Mouse (Mus musculus): ENCODE measurements around the gene Xrra1.
"Not testable (repeated sequence)": the region's sequence is repeated elsewhere in the genome, so short reads cannot be mapped to it uniquely, and the experiment has no call there.

Xrra1 gene

DNA sequence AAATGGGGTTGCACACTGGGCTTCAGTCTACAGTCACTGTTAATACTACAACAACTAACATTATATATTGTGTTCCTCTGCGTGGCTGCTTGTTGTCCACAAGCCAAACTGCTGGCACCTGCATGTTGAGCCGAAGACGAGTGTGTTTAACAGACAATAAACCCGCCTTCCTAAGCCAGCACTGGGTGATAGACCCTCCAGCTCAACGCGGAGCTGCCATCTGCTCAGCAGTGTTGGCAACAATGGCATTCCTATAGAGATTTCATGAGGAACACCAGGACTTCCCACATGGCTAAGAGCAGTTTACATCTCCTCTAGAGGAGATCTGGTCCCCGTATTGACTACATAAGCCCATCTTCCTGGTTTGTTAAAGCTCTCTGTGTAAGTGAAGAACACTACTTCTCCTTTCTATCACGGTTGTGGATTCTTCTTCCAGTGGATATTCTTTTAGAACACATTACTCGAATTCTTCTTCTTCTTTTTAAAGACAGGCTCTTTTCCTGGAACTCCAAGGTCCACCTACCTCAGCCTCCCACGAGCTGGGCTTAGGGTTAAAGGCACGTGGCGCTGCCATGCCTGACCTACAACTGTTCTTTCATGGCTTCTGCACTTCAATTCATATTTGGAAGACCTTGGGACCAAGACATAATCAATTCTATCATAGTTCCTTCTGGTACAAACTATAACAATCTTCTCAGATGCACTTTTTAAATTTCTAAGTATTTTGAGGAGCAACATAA is 98.5 kb downstream of the Xrra1 start:
- DNase-seq = no peak

DNA sequence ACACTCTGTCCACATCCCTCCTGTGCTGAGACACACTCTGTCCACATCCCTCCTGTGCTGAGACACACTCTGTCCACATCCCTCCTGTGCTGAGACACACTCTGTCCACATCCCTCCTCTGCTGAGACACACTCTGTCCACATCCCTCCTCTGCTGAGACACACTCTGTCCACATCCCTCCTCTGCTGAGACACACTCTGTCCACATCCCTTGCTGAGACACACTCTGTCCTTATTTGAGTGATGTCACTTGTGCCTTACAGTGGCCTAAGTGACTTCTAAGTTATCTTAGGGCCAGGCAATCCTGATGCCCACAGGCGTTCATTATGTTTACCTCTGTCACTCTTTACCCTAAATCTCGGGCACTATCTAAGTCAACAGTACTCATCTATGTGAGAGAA is 101.7 kb downstream of the Xrra1 start:
- DNase-seq = not testable (repeated sequence)

DNA sequence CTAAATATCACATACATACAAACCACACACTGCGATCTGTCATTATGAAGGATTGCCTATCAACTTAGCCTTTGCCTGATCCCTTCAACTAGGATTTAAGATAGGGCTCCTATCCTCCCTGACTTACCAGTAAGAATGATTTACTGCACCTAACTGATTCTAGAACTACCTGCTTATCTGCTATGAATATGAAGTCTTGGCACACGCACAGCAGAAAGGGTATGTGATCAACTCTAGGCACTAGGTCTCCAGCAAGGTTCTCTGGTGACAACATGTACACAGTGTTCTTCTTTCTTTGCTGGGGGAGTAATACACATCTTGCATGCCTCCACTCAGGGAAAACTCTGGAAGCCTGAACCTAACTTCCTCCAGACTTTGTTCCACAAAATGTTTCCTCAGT is 102.6 kb downstream of the Xrra1 start:
- DNase-seq = no peak

DNA sequence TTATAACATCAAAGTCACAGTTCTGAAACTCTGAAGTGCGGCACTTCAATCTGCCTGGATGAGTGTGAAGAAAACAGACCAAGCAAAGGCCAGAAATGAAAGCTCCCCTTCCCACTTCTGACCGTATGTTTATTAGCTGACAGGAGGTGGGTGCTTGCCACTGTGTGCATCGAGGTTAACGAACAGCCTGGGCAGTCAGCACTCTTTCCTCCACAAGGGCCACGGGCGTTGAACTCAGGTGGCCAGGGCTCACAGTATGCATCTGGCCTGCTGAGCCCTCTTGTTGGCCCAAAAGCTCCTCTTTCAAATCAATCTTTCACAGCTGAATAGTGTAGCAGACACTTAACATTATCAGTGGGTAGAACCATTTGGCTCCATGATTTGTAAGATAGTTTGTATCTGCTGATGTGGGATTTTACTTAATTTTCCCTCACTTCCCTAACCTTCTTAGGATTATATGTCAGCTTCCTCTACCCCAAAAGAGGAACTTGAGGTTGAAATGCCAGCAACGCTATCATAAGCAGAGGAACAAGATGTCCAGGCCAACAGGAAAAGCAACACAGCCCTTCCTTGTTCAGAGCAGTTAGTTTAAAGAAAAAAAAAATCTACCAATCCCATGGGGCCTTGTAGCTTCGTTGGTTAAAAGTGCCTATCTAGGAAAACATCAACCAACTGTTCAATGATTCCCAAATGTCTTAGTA is 103.8 kb downstream of the Xrra1 start:
- DNase-seq = peak in 1 of 2 experiments; percentile 61

DNA sequence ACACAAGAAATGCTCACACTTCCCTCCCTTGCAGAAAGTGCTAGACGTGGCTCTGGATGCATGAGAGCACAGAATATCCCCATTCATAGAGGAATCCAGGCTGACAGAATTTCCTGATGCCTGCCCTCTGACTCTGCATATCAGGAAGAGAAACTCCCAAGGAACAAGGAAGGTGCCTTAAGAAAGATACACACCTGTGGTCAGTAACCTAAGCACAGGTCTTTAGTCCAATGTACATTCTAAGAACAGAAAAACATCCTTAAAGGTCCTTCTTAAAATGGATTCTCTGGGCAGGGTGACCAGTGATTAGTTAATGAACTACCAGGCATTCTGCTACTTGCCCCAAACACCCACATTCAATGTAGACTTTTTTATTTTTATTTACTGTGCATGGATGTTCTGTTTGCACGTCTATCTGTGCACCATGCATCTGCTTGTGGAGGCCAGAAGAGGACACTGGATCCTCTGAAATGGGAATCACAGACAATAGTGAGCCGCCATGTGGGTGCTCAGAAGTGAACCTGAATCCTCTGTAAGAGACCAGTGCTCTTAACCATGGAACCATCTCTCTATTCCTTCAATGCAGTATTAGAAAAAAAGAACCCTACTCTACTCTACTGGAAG is 104.4 kb downstream of the Xrra1 start:
- DNase-seq = no peak

DNA sequence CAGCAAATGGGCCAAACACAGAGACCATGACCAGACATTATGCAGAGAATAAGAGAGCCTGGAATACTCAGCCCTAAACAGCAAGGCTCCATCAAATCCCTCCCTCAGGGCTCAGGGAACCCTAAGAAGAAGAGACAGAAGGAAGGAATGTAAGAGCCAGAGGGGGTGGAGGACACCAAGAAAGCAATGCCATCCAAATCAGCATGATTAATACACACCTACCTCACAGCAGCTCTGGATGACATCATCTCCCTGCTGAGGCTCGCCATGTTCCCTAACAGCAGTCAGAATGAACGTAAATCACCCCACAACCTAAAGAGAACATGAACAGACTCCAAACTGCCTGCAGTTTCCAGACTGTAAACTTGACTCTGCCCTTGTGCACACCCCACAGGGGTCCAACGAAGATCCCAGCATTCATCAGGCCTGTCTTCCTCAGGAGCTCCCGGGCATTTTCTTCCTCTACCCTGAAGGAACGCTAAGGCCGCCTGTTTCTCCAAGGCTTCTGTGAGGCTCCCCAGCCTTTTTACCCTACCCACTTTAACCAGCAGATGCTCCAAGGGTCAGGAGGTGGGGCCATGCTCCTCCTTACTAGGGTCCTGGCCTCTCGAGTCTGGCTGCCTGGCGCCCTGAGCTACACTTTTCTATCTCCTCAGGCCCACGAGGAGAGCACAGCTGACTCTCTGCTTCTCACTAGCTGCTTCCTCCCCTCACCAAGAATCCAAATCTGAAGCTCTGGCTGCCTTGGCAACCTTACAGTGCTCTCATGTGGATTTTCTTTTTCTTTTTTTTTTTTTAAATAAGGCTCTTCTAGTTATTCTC is 106.3 kb downstream of the Xrra1 start:
- DNase-seq = no peak

DNA sequence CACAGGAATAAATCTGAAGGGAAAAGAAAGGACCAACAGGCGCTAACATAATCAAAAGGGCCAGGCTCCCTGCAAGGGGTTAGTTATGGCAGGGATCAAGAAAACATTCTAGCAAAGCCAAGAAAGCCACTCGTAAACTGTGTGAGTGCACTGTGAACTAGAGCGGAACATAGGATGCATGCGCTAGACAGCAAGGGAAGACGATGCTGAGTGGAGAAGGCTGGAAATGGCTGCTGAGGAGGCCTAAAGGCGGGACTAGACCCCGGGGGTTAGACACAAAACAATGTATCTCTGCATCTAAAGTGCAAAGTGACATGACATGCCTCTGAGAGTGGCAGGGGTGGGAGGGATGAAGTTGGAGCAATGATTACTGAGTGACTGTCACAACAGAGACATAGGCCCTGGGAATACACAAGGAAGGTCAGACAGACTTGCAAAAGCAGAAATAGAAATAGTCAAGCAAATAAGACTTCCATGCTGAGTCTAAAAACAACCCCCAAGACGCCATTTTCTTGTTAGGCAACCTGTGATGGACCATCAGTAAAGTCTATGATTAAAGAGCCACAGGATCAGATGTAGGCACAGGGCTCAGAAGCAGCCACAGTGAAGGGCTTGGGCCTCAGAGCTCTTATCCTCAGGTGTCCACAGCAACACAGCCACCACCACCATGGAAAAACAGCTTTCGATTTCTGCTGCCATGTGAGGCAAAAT is 107.2 kb downstream of the Xrra1 start:
- DNase-seq = no peak

All from lung, adult 18-20 months (tissue).